Mouse (Mus musculus) stomach, embryonic 15.5 days (tissue): ENCODE data around the gene Sapcd1. TPM values are rescaled to one million over a fixed set of nuclear protein-coding genes. Genes with fewer than 3 reads are reported as not detected.
"Not testable (repeated sequence)": the region's sequence is repeated elsewhere in the genome, so short reads cannot be mapped to it uniquely, and the experiment has no call there.

Experiments used
- ATAC-seq: fragments of 200-750 bp; cut with Nextera tagmentation; 2 replicates; pipeline ENCODE4 v1.8.0; 2017; ENCODE audit warnings: low read depth, moderate number of reproducible peaks, moderate TSS enrichment; ENCODE audit not compliant: insufficient read depth, low FRiP score
- H3K27ac ChIP-seq: fragments of 300-500 bp; sonication (generic); 2 replicates; pipeline ENCODE4 v1.5.1; 2015; ENCODE audit warnings: mild to moderate bottlenecking, inconsistent platforms
- H3K27me3 ChIP-seq: fragments of 300-500 bp; sonication (generic); replicated peaks from 2 replicates; pipeline ENCODE4 v1.6.1; 2015; ENCODE audit warnings: inconsistent platforms
- H3K36me3 ChIP-seq: fragments of 300-500 bp; sonication (generic); 2 replicates; pipeline ENCODE4 v1.6.1; 2015; ENCODE audit warnings: inconsistent platforms
- H3K4me1 ChIP-seq: fragments of 300-500 bp; sonication (generic); 2 replicates; pipeline ENCODE4 v1.6.1; 2015; ENCODE audit warnings: inconsistent platforms
- H3K4me2 ChIP-seq: fragments of 300-500 bp; sonication (generic); 2 replicates; pipeline ENCODE4 v1.6.1; 2015; ENCODE audit warnings: mild to moderate bottlenecking, inconsistent platforms
- H3K4me3 ChIP-seq: fragments of 300-500 bp; sonication (generic); replicated peaks from 2 replicates; pipeline ENCODE4 v1.5.1; 2015; ENCODE audit warnings: inconsistent platforms
- H3K9ac ChIP-seq: fragments of 300-500 bp; sonication (generic); 2 replicates; pipeline ENCODE4 v1.6.1; 2015; ENCODE audit warnings: inconsistent platforms
- H3K9me3 ChIP-seq: fragments of 300-500 bp; sonication (generic); 2 replicates; pipeline ENCODE4 v1.6.1; 2016; ENCODE audit warnings: inconsistent platforms
- WGBS: fragments of 180-500 bp; shearing (Covaris S2); methylation state at CpG from one replicate; pipeline ENCODE4 v1.1.7; 2015; 5-methylcytosine and 5-hydroxymethylcytosine counted together
- polyA plus RNA-seq: library from polyadenylated mRNA; unstranded; fragments of >200 nt; fragmentation: Nextera tagmentation; extraction: Ambion mirVana; gene quantifications from 2 replicates; pipeline ENCODE4 v1.2.1, GENCODE M21; 2015

Gene Sapcd1
- polyA plus RNA-seq, 1 experiment from 2014 or later = 14.8 TPM

DNA sequence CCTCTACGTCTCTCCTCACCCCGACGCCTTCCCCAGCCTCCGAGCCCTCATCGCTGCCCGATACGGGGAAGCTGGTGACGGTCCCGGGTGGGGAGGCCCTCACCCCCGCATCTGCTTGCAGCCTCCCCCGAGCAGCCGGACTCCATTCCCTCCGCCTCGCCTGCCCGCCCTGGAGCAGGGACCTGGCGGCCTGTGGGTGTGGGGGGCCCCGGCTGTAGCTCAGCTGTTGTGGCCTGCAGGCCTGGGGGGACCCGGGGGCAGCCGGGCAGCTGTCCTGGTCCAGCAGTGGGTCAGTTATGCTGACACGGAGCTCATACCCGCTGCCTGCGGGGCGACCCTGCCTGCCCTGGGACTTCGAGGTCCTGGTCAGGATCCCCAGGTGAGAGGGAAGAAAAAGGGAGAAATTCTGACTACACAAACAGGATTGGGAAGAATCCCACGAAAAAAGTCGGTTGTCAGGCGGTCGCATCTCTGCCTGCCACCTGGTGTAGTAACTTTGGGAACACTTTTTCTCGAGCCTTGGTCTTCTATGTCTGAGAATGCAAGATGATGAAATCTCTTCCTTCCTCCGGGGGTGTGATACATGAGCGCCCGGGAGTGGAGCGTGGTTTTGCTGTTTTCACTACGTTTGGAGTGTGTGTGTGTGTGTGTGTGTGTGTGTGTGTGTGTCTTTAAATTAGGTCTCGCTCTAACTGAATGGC is 26.2 kb downstream of the Sapcd1 start:
- Histone ChIP-seq H3K27me3 (no peaks in the 10 kb centered on the region), H3K4me2 (peak overlapping the region; percentile 90), H3K9ac (peak overlapping the region; percentile 98), H3K9me3 (no peaks in the 10 kb centered on the region), H3K4me1 (peaks cover 41% of the 10 kb centered on the region), H3K4me3 (peak overlapping the region; percentile 71), H3K27ac (peak overlapping the region; percentile 98), H3K36me3 (peaks cover 28% of the 10 kb centered on the region)
- WGBS = under 1% methylated on average over 35 of the region's 35 CpGs
- ATAC-seq = no peak

DNA sequence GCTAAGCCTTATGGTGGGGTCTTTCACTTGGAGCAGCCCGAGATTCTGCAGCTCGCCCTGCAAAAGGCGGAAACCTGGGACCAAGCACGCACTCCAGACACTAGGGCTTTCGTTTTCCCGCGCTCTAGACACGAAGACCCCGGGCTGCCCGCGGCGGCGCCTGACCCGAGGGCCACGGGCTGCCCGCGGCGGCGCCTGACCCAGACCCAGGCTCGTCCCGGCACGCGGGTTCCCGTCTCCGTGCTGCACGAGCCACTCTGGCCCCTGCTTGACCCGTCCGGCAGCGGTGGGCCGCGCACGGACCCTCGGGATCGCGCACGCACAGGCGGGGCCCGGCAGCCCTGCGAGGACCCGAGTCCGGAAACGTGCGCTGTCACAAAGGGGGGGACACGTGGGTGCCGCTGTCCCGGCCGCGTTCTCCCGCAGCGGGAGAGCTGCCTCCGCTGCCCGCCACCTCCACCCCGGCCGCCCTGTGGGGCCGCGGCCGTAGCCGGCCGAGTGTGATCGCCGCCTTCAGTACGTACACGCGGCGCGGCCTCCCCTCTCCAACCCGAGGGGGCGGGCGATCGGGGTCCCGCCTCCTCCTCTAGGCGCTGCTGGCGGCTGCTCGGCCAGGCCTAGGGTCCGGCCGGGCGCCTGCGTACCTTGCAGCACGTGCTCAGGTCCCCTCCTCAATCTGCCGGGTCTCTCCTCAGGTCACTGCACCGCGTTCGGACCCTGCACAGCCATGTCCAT is 26.9 kb downstream of the Sapcd1 start, which contains the start of gene Vars:
Vars (plus strand) TSS at position 271 of the 735 bp plus-strand sequence.
- Histone ChIP-seq H3K9me3 (no peaks in the 10 kb centered on the region), H3K4me1 (peaks cover 43% of the 10 kb centered on the region), H3K27ac (peak within 1 kb of the TSS; percentile 98), H3K4me2 (peak within 1 kb of the TSS; percentile 90), H3K27me3 (no peaks in the 10 kb centered on the region), H3K4me3 (peak within 1 kb of the TSS; percentile 71), H3K36me3 (peaks cover 25% of the 10 kb centered on the region), H3K9ac (peak within 1 kb of the TSS; percentile 98)
- ATAC-seq = peak; percentile 89
- WGBS = under 1% methylated on average over 80 of the region's 83 CpGs

- not testable (repeated sequence) for ATAC-seq, H3K27me3 ChIP-seq, H3K9me3 ChIP-seq
- H3K4me2 ChIP-seq = peak overlapping the region; percentile 90
- WGBS = 12% methylated on average over 30 of the region's 32 CpGs
- peak overlapping the region; percentile 98 for H3K27ac ChIP-seq
- peak overlapping the region; percentile 98; the same call in 1 of the 2 replicates for H3K9ac ChIP-seq
- peaks cover 43% of the 10 kb centered on the region for H3K4me1 ChIP-seq
- H3K36me3 ChIP-seq = peaks cover 17% of the 10 kb centered on the region
- H3K4me3 ChIP-seq = peak overlapping the region; percentile 71
Measured at GRCm38 (mm10) chr17:34999871-35000716, 27.7 kb downstream of the Sapcd1 start.

DNA sequence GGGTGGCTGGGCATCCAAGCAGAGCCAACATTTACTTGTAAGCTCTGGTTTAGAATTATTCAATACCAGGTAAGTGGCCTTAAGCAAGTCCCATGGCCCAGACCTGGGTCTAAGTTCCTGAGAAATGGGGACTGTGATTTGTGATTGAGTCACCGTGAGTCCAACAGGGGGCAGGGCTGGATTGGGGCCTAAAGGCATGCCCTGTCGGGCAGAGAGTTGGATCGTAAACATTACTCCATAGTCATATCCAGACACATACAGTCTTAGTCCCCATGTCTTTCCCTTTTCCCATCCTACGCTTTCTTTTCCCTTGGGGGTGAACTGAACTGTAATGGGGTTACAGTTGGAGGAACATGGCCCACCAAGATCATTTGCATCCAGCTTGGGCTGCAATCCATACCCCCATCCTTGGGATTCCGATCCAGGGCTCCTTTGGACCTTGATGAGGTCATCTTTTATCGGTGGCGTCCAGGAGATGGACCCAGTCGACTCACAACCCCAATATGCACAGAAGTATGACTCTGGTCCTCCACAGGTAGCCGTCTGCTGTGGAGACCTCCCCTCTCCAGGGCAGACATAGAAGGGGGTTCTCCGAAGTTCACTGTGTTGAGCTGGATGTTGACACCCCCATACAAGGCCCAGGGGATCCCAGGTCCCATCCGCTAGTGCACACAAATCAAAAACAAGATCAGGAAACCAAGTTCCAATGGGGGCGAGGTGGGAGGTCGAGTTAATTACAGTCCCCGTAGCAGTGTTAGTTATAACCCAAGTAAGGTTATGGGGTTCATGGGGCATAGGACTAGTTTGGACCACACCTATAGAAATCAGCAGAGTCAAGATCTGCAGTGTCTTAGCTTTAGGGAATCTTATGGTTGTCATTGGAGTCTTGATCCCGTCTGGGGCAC is 29.0 kb downstream of the Sapcd1 start:
- no peaks in the 10 kb centered on the region for H3K27me3 ChIP-seq
- 0 out of 2 replicates have a peak, but pooled peaks cover 6% of the 10 kb centered on the region for H3K36me3 ChIP-seq
- H3K9ac ChIP-seq = no peak overlapping the region
- H3K4me1 ChIP-seq = peaks cover 43% of the 10 kb centered on the region
- ATAC-seq = no peak
- H3K4me3 ChIP-seq = peak overlapping the region; percentile 44
- peak overlapping the region; percentile 90 for H3K4me2 ChIP-seq
- H3K27ac ChIP-seq = no peak overlapping the region; the same call in 1 of the 2 replicates
- H3K9me3 ChIP-seq = no peaks in the 10 kb centered on the region
- 85% methylated on average over 15 of the region's 15 CpGs for WGBS

- Histone ChIP-seq H3K27me3 (no peaks in the 10 kb centered on the region), H3K4me2 (peak overlapping the region; percentile 90), H3K4me1 (peaks cover 29% of the 10 kb centered on the region), H3K4me3 (no peak overlapping the region), H3K9me3 (no peaks in the 10 kb centered on the region), H3K36me3 (0 out of 2 replicates have a peak, but pooled peaks cover 6% of the 10 kb centered on the region), H3K27ac (no peak overlapping the region), H3K9ac (no peak overlapping the region)
- WGBS = 85% methylated on average over 5 of the region's 5 CpGs
- no peak for ATAC-seq
Measured at GRCm38 (mm10) chr17:34997142-34997483, 30.7 kb downstream of the Sapcd1 start.

- WGBS = 87% methylated on average over 14 of the region's 14 CpGs
- H3K9ac ChIP-seq = no peak overlapping the region
- no peaks in the 10 kb centered on the region for H3K27me3 ChIP-seq
- H3K4me2 ChIP-seq = peak overlapping the region; percentile 90
- 0 out of 2 replicates have a peak, but pooled peaks cover 6% of the 10 kb centered on the region for H3K36me3 ChIP-seq
- H3K4me1 ChIP-seq = peaks cover 28% of the 10 kb centered on the region
- H3K9me3 ChIP-seq = no peaks in the 10 kb centered on the region
- H3K27ac ChIP-seq = no peak overlapping the region
- no peak overlapping the region for H3K4me3 ChIP-seq
- no peak for ATAC-seq
Measured at GRCm38 (mm10) chr17:34996411-34997141, 31.2 kb downstream of the Sapcd1 start.

GRCm38 (mm10) chr17:34995927-34996326 is 31.9 kb downstream of the Sapcd1 start:
- not testable (repeated sequence) for H3K27me3 ChIP-seq, H3K4me2 ChIP-seq, H3K9ac ChIP-seq, H3K27ac ChIP-seq, ATAC-seq, H3K4me3 ChIP-seq, H3K36me3 ChIP-seq, H3K9me3 ChIP-seq
- 91% methylated on average over 4 of the region's 4 CpGs for WGBS
- peaks cover 28% of the 10 kb centered on the region for H3K4me1 ChIP-seq

- H3K4me2 ChIP-seq, ATAC-seq, H3K36me3 ChIP-seq, H3K4me3 ChIP-seq, H3K9ac ChIP-seq, H3K27me3 ChIP-seq, H3K27ac ChIP-seq, H3K9me3 ChIP-seq: not testable (repeated sequence)
- 85% methylated on average over 4 of the region's 4 CpGs for WGBS
- H3K4me1 ChIP-seq = peaks cover 28% of the 10 kb centered on the region
Measured at GRCm38 (mm10) chr17:34995192-34995591, 32.6 kb downstream of the Sapcd1 start.

DNA sequence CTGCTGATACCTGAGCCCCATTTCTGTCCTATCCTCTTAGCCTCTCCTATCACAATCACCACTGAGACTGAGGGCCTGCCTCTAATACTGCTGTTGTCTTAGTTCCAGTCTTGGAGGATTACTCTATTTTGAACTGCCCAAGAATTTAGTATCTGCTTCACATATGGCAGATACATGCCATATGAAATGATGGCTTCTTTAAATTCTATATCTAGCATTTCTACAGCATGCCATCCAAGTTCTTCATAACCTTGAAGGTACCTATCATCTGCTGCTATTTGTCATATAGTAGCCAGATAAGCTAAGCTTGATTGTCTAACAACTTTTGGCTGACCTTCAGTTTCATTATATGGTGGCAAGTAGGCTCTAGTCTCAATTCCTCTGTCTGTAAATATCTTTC is 33.1 kb downstream of the Sapcd1 start:
- no peak overlapping the region for H3K4me2 ChIP-seq
- no peaks in the 10 kb centered on the region for H3K9me3 ChIP-seq
- ATAC-seq = no peak
- H3K4me1 ChIP-seq = peaks cover 25% of the 10 kb centered on the region
- no peak overlapping the region for H3K4me3 ChIP-seq
- H3K36me3 ChIP-seq = 0 out of 2 replicates have a peak, but pooled peaks cover 6% of the 10 kb centered on the region
- no peak overlapping the region for H3K9ac ChIP-seq
- H3K27me3 ChIP-seq = no peaks in the 10 kb centered on the region
- no peak overlapping the region for H3K27ac ChIP-seq

- ATAC-seq = no peak
- Histone ChIP-seq H3K4me1 (peaks cover 13% of the 10 kb centered on the region), H3K4me3 (no peak overlapping the region), H3K36me3 (peaks cover 13% of the 10 kb centered on the region), H3K9me3 (no peaks in the 10 kb centered on the region), H3K9ac (no peak overlapping the region), H3K27me3 (no peaks in the 10 kb centered on the region), H3K4me2 (no peak overlapping the region), H3K27ac (no peak overlapping the region)
- WGBS = 72% methylated on average over 2 of the region's 2 CpGs
Measured at GRCm38 (mm10) chr17:34984218-34984617, 43.6 kb downstream of the Sapcd1 start.
